Mouse (Mus musculus) intestine, embryonic 16.5 days (tissue): Measurements from ENCODE around the gene Ddn. TPM values are rescaled to one million over a fixed set of nuclear protein-coding genes. Genes with fewer than 3 reads are reported as not detected.

Experiments used
- ATAC-seq: fragments of 200-750 bp; cut with Nextera tagmentation; 2 replicates; pipeline ENCODE4 v1.8.0; 2017; ENCODE audit warnings: moderate TSS enrichment, moderate library complexity
- H3K27ac ChIP-seq: fragments of 300-500 bp; sonication (generic); 2 replicates; pipeline ENCODE4 v1.5.1; 2014; ENCODE audit warnings: mild to moderate bottlenecking, low read length
- H3K27me3 ChIP-seq: fragments of 300-500 bp; sonication (generic); replicated peaks from 2 replicates; pipeline ENCODE4 v1.6.1; 2014; ENCODE audit warnings: low read length, control low read depth, mixed read lengths; ENCODE audit not compliant: control insufficient read depth, insufficient read depth
- H3K36me3 ChIP-seq: fragments of 300-500 bp; sonication (generic); 2 replicates; pipeline ENCODE4 v1.6.1; 2014; ENCODE audit warnings: low read length, control low read depth; ENCODE audit not compliant: control insufficient read depth, insufficient read depth
- H3K4me1 ChIP-seq: fragments of 300-500 bp; sonication (generic); 2 replicates; pipeline ENCODE4 v1.6.1; 2014; ENCODE audit warnings: low read length, control low read depth, mixed read lengths; ENCODE audit not compliant: control insufficient read depth, insufficient read depth
- H3K4me2 ChIP-seq: fragments of 300-500 bp; sonication (generic); 2 replicates; pipeline ENCODE4 v1.6.1; 2014; ENCODE audit warnings: low read depth, low read length, control low read depth
- H3K4me3 ChIP-seq: fragments of 300-500 bp; sonication (generic); 2 replicates; pipeline ENCODE4 v1.5.1; 2014; ENCODE audit warnings: mild to moderate bottlenecking, low read length
- H3K9ac ChIP-seq: fragments of 300-500 bp; sonication (generic); 2 replicates; pipeline ENCODE4 v1.6.1; 2014; ENCODE audit warnings: low read depth, low read length
- H3K9me3 ChIP-seq: fragments of 300-500 bp; sonication (generic); 2 replicates; pipeline ENCODE4 v1.6.1; 2016; ENCODE audit warnings: low read length, control low read depth; ENCODE audit not compliant: control insufficient read depth
- WGBS: fragments of 180-500 bp; shearing (Covaris S2); extraction: QIAGEN DNeasy Blood & Tissue Kit; methylation state at CpG from one replicate; pipeline ENCODE4 v1.1.7; 2014; 5-methylcytosine and 5-hydroxymethylcytosine counted together
- polyA plus RNA-seq: library from polyadenylated mRNA; unstranded; fragments of >200 nt; fragmentation: Nextera tagmentation; extraction: Ambion mirVana; gene quantifications from 2 replicates; pipeline ENCODE4 v1.2.1, GENCODE M21; 2015

Gene Ddn
- polyA plus RNA-seq, 1 experiment from 2014 or later: not detected

GRCm38 (mm10) chr15:98791221-98791620, 18.1 kb downstream of the Ddn start:
- Histone ChIP-seq H3K27ac (no peak overlapping the region), H3K4me1 (peaks cover 24% of the 10 kb centered on the region), H3K9ac (no peak overlapping the region), H3K36me3 (no peaks in the 10 kb centered on the region), H3K9me3 (no peaks in the 10 kb centered on the region), H3K4me2 (peak overlapping the region; percentile 52), H3K4me3 (peak overlapping the region; percentile 40), H3K27me3 (peaks cover 84% of the 10 kb centered on the region)
- 1% methylated on average over 12 of the region's 12 CpGs for WGBS
- no peak for ATAC-seq

GRCm38 (mm10) chr15:98790761-98791160, 18.5 kb downstream of the Ddn start:
- Histone ChIP-seq H3K27me3 (peaks cover 82% of the 10 kb centered on the region), H3K4me1 (peaks cover 24% of the 10 kb centered on the region), H3K27ac (no peak overlapping the region), H3K36me3 (no peaks in the 10 kb centered on the region), H3K4me3 (peak overlapping the region; percentile 40), H3K9me3 (no peaks in the 10 kb centered on the region), H3K4me2 (peak overlapping the region; percentile 52), H3K9ac (no peak overlapping the region)
- no peak for ATAC-seq
- WGBS: under 1% methylated on average over 23 of the region's 23 CpGs

DNA sequence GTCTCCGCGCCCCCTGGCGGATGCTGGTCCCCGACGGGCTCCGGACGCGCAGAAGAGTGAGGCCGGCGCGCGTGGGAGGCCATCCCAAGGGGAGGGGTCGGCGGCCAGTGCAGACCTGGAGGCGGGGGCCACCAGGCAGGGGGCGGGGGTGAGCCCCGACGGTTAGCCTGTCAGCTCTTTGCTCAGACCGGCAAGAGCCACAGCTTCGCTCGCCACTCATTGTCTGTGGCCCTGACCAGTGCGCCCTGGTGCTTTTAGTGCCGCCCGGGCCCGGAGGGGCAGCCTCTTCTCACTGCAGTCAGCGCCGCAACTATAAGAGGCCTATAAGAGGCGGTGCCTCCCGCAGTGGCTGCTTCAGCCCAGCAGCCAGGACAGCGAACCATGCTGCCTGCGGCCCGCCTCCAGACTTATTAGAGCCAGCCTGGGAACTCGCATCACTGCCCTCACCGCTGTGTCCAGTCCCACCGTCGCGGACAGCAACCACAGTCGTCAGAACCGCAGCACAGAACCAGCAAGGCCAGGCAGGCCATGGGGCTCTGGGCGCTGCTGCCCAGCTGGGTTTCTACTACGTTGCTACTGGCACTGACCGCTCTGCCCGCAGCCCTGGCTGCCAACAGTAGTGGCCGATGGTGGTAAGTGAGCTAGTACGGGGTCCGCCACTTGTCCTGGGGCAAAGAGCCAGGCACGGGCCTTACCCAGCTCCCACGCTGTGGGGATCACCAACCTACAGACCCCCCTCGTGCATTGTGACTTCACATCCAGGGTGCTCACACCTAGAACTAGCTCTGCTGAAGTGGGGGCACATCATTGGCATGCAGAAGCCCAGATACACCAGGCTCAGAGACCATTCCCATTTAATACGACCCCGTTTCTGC, 19.4 kb downstream of the Ddn start, which contains the start of gene Wnt1:
Gene Wnt1 (plus strand): TSS at position 197 of the 875 bp plus-strand sequence.
- Histone ChIP-seq H3K27me3 (peaks cover 73% of the 10 kb centered on the region), H3K36me3 (no peaks in the 10 kb centered on the region), H3K4me3 (peak within 1 kb of the TSS; percentile 40), H3K4me2 (peak within 1 kb of the TSS; percentile 52), H3K27ac (no peak within 1 kb of the TSS), H3K9me3 (no peaks in the 10 kb centered on the region), H3K9ac (no peak within 1 kb of the TSS), H3K4me1 (peaks cover 24% of the 10 kb centered on the region)
- 3% methylated on average over 51 of the region's 51 CpGs for WGBS
- ATAC-seq: peak; percentile 26; the same call in 1 of the 2 replicates

DNA sequence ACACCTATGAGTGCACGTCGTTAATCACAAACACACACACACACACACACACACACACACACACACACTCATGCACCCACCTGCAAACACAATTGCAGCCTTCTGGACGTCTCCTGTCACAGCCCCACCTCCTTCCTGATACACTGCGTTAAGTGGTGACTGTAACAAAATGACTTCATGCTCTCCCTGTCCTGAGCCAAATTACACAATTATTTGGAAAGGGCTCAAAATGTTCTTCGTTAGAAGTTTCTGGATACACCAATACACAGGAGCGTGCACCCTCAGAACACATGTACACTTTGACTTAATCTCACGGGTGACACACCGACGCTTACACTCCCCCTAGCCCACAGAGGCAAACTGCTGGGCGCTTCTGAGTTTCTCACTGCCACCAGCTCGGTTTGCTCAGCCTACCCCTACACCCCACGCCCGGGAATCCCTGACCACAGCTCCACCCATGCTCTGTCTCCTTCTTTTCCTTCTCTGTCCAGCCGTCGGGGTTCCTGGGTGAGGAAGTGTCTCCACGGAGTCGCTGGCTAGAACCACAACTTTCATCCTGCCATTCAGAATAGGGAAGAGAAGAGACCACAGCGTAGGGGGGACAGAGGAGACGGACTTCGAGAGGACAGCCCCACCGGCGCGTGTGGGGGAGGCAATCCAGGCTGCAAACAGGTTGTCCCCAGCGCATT, 20.2 kb downstream of the Ddn start:
- no peak overlapping the region for H3K27ac ChIP-seq
- H3K36me3 ChIP-seq: no peaks in the 10 kb centered on the region
- no peak overlapping the region for H3K9ac ChIP-seq
- H3K4me3 ChIP-seq: peak overlapping the region; percentile 11; the same call in 1 of the 2 replicates
- H3K4me1 ChIP-seq: peaks cover 24% of the 10 kb centered on the region
- WGBS: 12% methylated on average over 24 of the region's 24 CpGs
- no peaks in the 10 kb centered on the region for H3K9me3 ChIP-seq
- peak; percentile 12; the same call in 1 of the 2 replicates for ATAC-seq
- no peak overlapping the region for H3K4me2 ChIP-seq
- peaks cover 66% of the 10 kb centered on the region for H3K27me3 ChIP-seq

DNA sequence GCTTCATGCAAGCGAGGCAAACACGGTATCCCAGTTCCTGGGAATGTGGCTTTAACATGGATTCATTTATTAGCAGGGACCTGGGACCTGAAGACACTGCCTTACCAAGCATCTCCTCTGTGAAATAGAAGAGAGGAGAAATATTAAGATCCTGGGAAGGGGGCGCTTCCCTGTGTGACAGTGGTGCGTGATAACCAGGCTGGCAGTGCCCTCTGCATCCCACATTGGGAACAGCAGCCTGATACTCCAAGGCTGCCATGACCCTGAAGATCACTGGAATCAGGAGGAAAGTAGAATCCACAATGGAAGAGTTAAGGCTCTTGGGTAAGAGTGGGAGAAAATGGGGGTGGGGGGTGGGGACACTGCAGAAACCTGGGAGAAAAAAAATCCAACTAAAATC, 21.4 kb downstream of the Ddn start:
- H3K27me3 ChIP-seq: peaks cover 56% of the 10 kb centered on the region
- H3K4me3 ChIP-seq: no peak overlapping the region
- no peak for ATAC-seq
- WGBS: 30% methylated on average over 4 of the region's 4 CpGs
- H3K4me2 ChIP-seq: no peak overlapping the region
- no peak overlapping the region for H3K9ac ChIP-seq
- no peaks in the 10 kb centered on the region for H3K36me3 ChIP-seq
- H3K27ac ChIP-seq: no peak overlapping the region
- peaks cover 21% of the 10 kb centered on the region for H3K4me1 ChIP-seq
- H3K9me3 ChIP-seq: no peaks in the 10 kb centered on the region

DNA sequence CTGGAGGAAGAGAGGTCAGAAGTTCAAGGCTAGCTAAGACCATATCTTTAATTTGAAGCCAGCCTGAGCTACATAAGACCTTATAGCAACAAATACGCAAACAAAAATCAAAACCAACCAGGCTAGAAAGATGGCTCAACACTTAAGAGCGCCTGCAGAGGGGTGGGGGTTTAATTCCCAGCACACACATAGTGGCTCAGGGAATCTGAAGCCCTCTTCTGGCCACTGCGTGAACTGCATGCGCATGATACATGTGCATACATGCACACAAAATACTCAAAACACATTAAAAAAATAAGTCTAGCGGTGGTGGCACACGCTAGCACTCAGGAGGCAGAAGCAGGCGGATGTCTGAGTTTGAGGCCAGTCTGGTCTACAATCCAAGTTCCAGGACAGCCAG, 23.5 kb downstream of the Ddn start:
- H3K9ac ChIP-seq: no peak overlapping the region
- H3K4me2 ChIP-seq: no peak overlapping the region
- no peak overlapping the region for H3K27ac ChIP-seq
- no peaks in the 10 kb centered on the region for H3K9me3 ChIP-seq
- WGBS: 38% methylated on average over 7 of the region's 7 CpGs
- peaks cover 43% of the 10 kb centered on the region for H3K27me3 ChIP-seq
- H3K4me1 ChIP-seq: peaks cover 5% of the 10 kb centered on the region
- H3K4me3 ChIP-seq: no peak overlapping the region
- no peak for ATAC-seq
- no peaks in the 10 kb centered on the region for H3K36me3 ChIP-seq

DNA sequence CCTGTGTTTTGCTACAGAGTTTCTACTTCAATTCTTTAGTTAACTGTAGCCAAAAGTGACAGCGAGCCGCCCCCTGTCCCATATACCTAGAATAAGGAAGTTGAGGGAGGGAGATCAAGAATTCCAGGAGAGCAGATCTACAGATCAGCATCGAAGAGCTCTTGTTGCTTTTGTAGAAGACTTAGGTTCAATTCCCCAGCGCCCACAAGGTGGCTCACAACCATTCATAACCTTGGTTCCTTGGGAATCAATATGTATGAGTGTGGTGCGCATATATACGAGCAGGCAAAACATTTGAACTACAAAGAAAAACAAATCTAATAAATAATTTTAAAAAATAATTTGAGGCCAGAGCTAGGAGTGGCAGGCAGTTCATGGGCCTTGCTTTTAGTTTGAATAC, 28.1 kb downstream of the Ddn start:
- H3K9me3 ChIP-seq: no peaks in the 10 kb centered on the region
- H3K27ac ChIP-seq: no peak overlapping the region
- H3K27me3 ChIP-seq: peaks cover 55% of the 10 kb centered on the region
- no peak overlapping the region for H3K4me3 ChIP-seq
- WGBS: 31% methylated on average over 6 of the region's 6 CpGs
- no peaks in the 10 kb centered on the region for H3K36me3 ChIP-seq
- no peak overlapping the region for H3K9ac ChIP-seq
- no peak for ATAC-seq
- no peak overlapping the region for H3K4me2 ChIP-seq
- H3K4me1 ChIP-seq: peaks cover 19% of the 10 kb centered on the region

DNA sequence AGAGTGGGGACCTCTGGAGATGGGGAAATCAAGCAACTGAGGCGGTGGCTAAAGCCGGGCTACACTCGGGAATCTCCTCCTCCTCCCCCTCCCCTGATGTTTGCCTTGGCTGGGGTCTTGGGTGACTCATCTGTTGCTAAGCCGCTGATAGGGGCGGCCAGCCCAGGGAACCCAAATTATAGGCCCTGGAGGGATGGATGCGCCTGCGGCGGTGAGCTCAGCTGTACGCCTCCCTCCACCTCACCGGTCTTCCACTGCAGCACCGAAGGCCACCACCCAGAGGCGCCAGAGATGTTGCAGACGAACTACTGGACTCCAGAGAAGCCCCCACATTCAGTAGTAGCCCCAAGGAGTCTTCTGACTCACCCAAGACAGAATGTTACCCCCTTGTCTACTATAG, 28.7 kb downstream of the Ddn start:
- no peak overlapping the region for H3K27ac ChIP-seq
- H3K4me3 ChIP-seq: no peak overlapping the region
- ATAC-seq: no peak
- no peak overlapping the region for H3K9ac ChIP-seq
- H3K4me2 ChIP-seq: no peak overlapping the region
- peaks cover 61% of the 10 kb centered on the region for H3K27me3 ChIP-seq
- H3K36me3 ChIP-seq: no peaks in the 10 kb centered on the region
- no peaks in the 10 kb centered on the region for H3K9me3 ChIP-seq
- H3K4me1 ChIP-seq: peaks cover 22% of the 10 kb centered on the region
- 8% methylated on average over 13 of the region's 13 CpGs for whole genome bisulfite sequencing

DNA sequence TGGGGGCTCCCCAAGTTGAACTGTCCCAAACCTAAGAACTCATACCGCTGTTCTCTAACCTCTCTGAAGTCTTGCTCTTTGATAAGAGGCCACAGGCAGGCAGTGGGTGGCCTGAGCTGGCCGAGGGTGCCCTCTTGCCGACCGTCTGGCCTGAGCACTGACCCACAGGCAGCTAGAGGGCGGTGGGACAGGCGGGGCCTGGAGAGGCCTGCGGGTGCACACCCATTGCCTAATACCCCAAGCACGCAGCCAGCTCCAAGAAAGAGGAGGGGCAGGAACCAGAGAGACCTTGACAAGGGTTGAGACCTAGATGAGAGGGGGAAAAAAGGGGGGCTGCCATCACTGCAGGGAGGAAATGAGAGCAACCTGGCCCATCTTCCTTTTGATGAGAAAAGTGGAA, 29.2 kb downstream of the Ddn start:
- H3K9me3 ChIP-seq: no peaks in the 10 kb centered on the region
- H3K36me3 ChIP-seq: no peaks in the 10 kb centered on the region
- 4% methylated on average over 8 of the region's 8 CpGs for WGBS
- no peak overlapping the region for H3K4me2 ChIP-seq
- H3K4me3 ChIP-seq: no peak overlapping the region
- peaks cover 22% of the 10 kb centered on the region for H3K4me1 ChIP-seq
- H3K27ac ChIP-seq: no peak overlapping the region
- H3K27me3 ChIP-seq: peaks cover 66% of the 10 kb centered on the region
- no peak for ATAC-seq
- no peak overlapping the region for H3K9ac ChIP-seq
